Mouse (Mus musculus) hindbrain, embryonic 14.5 days (tissue): ENCODE data around the gene Sebox. TPM values are rescaled to one million over a fixed set of nuclear protein-coding genes. Genes with fewer than 3 reads are reported as not detected.

ENCODE experiments used
- ATAC-seq: fragments of 200-750 bp; cut with Nextera tagmentation; 2 replicates; pipeline ENCODE4 v1.8.0; 2017; ENCODE audit warnings: moderate number of reproducible peaks, mild to moderate bottlenecking, moderate TSS enrichment, moderate library complexity; ENCODE audit not compliant: low FRiP score
- DNase-seq: peaks from one replicate; pipeline ENCODE4 v3.0.0-alpha.2; 2015; ENCODE audit warnings: low spot score
- H3K27ac ChIP-seq: fragments of 300-500 bp; sonication (generic); 2 replicates; pipeline ENCODE4 v1.5.1; 2014; ENCODE audit warnings: mild to moderate bottlenecking, moderate library complexity
- H3K27me3 ChIP-seq: fragments of 300-500 bp; sonication (generic); 2 replicates; pipeline ENCODE4 v1.6.1; 2014; ENCODE audit warnings: mild to moderate bottlenecking, low read length, mixed read lengths; ENCODE audit not compliant: control insufficient read depth, insufficient read depth
- H3K36me3 ChIP-seq: fragments of 300-500 bp; sonication (generic); replicated peaks from 2 replicates; pipeline ENCODE4 v1.6.1; 2014; ENCODE audit not compliant: control insufficient read depth, insufficient read depth
- H3K4me1 ChIP-seq: fragments of 300-500 bp; sonication (generic); replicated peaks from 2 replicates; pipeline ENCODE4 v1.6.1; 2014; ENCODE audit warnings: antibody characterized with exemption, low read length, mixed read lengths; ENCODE audit not compliant: control insufficient read depth, insufficient read depth
- H3K4me2 ChIP-seq: fragments of 300-500 bp; sonication (generic); replicated peaks from 2 replicates; pipeline ENCODE4 v1.6.1; 2014; ENCODE audit warnings: mild to moderate bottlenecking, moderate library complexity
- H3K4me3 ChIP-seq: fragments of 300-500 bp; sonication (generic); replicated peaks from 2 replicates; pipeline ENCODE4 v1.5.1; 2014; ENCODE audit warnings: mild to moderate bottlenecking, low read length
- H3K9ac ChIP-seq: fragments of 300-500 bp; sonication (generic); 2 replicates; pipeline ENCODE4 v1.6.1; 2014
- H3K9me3 ChIP-seq: fragments of 300-500 bp; sonication (generic); 2 replicates; pipeline ENCODE4 v1.6.1; 2016; ENCODE audit warnings: low read length; ENCODE audit not compliant: control insufficient read depth
- WGBS: fragments of 180-500 bp; shearing (Covaris S2); extraction: QIAGEN DNeasy Blood & Tissue Kit; methylation state at CpG from one replicate; pipeline ENCODE4 v1.1.7; 2014; 5-methylcytosine and 5-hydroxymethylcytosine counted together
- polyA plus RNA-seq: library from polyadenylated mRNA; unstranded; fragments of >200 nt; fragmentation: Nextera tagmentation; extraction: Ambion mirVana; gene quantifications from 2 replicates; pipeline ENCODE4 v1.2.1, GENCODE M21; 2014

Sebox gene
- polyA plus RNA-seq, 1 experiment from 2014 or later: not detected

DNA sequence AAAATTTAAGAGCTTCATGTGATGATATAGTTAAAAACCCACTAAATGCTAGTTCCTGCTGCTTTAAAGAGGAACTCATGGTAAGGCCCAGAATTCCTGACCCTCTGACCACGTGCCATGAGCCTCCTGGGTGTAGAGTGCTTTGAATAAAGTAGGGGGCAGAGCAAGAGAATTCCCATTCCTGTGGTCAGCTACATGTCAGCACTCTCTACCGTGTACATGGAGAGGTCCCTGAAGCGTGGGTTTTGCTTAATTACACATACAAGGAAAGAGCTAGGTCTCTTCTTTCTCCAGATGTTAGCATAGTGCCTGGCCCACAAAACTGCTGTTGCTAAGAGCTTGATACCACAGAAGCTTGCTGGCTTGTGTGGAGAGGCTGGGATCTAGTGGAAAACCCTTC is 2.2 kb downstream of the Sebox start:
- H3K9me3 ChIP-seq: no peaks in the 10 kb centered on the region
- H3K27me3 ChIP-seq: no peaks in the 10 kb centered on the region; the same call in 1 of the 2 replicates
- H3K36me3 ChIP-seq: peaks cover 45% of the 10 kb centered on the region
- H3K4me1 ChIP-seq: no peaks in the 10 kb centered on the region
- WGBS: 76% methylated on average over 3 of the region's 3 CpGs
- DNase-seq: no peak
- no peak for ATAC-seq
- H3K4me3 ChIP-seq: no peak overlapping the region
- H3K4me2 ChIP-seq: no peak overlapping the region
- no peak overlapping the region for H3K9ac ChIP-seq
- no peak overlapping the region for H3K27ac ChIP-seq

DNA sequence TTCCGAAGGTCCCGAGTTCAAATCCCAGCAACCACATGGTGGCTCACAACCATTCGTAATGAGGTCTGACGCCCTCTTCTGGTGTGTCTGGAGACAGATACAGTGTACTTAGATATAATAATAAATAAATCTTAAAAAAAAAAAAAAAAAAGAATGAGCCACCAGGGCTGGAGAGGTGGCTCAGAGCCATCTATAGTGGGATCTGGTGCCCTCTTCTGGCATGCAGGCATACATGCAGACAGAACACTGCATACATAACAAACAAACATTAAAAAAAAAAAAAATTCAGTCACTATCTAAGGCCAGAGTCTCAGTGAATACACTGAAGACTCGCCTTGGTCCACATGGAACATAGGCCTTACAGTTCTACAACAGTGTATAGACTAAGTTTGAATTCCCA is 5.9 kb downstream of the Sebox start:
- H3K27ac ChIP-seq: no peak overlapping the region
- H3K4me3 ChIP-seq: no peak overlapping the region
- ATAC-seq (no peak), DNase-seq (no peak)
- no peak overlapping the region for H3K9ac ChIP-seq
- H3K4me1 ChIP-seq: peaks cover 12% of the 10 kb centered on the region
- H3K4me2 ChIP-seq: no peak overlapping the region
- no peaks in the 10 kb centered on the region for H3K27me3 ChIP-seq
- peaks cover 45% of the 10 kb centered on the region for H3K36me3 ChIP-seq
- H3K9me3 ChIP-seq: no peaks in the 10 kb centered on the region
- WGBS: 80% methylated on average over 5 of the region's 5 CpGs

- Histone ChIP-seq H3K36me3 (peaks cover 54% of the 10 kb centered on the region), H3K4me1 (peaks cover 12% of the 10 kb centered on the region), H3K4me2 (peak within 1 kb of the TSS; percentile 79), H3K9me3 (no peaks in the 10 kb centered on the region), H3K27me3 (no peaks in the 10 kb centered on the region), H3K4me3 (peak within 1 kb of the TSS; percentile 83), H3K27ac (peak within 1 kb of the TSS; percentile 81), H3K9ac (peak within 1 kb of the TSS; percentile 94)
- peak; percentile 95 for DNase-seq
- WGBS: under 1% methylated on average over 67 of the region's 67 CpGs
- ATAC-seq: peak; percentile 96
These were observed 9.0 kb downstream of the Sebox start, which contains the start of the genes Tmem199 and Poldip2 for GRCm38 (mm10) chr11:78512025-78512957. Gene Tmem199, minus strand, starts transcription at chr11:78512172. Gene Poldip2, plus strand, starts transcription at chr11:78512193.

- Histone ChIP-seq H3K9ac (peak overlapping the region; percentile 94), H3K9me3 (no peaks in the 10 kb centered on the region), H3K27ac (no peak overlapping the region), H3K4me2 (peak overlapping the region; percentile 79), H3K4me3 (peak overlapping the region; percentile 83), H3K4me1 (peaks cover 12% of the 10 kb centered on the region), H3K36me3 (peaks cover 54% of the 10 kb centered on the region), H3K27me3 (no peaks in the 10 kb centered on the region)
- DNase-seq (no peak), ATAC-seq (no peak)
- 80% methylated on average over 3 of the region's 3 CpGs for WGBS
These were observed 10.0 kb downstream of the Sebox start for GRCm38 (mm10) chr11:78513106-78513790.

DNA sequence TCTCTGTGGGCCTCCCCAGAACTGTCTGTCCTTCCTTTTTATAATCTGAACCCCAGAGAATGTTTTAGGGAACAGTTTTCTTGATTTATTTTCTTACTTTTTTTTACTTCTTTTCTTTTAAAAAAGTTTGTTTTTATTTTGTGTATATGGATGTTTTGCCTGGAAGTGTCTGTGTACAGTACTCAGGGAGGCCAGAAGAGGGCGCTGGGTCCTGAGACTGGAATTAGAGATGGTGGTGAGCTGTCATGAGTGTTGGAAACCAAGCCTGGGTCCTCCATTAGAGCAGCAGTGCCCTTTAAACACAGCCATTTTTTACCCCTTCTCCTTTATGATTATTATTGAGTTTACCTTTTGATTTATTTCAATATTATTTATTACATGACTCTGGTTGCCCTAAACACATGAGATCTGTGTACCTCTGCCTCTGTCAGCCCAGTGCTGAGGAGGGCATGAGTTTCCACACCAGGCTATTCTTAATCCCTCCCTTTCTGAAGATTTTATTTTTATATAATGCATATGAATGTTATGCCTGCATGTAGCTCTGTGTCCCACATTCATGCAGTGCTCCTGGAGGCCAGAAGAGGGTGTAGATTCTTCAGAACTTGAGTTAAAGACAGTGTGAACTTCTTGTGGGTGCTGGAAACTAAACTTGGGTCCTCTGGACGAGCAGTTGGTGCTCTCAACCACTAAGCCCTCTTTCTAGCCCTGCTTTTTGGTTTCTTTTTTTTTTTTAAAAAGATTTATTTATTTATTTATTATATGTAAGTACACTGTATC is 12.5 kb downstream of the Sebox start:
- DNase-seq: no peak
- WGBS: 66% methylated on average over 2 of the region's 2 CpGs

GRCm38 (mm10) chr11:78518931-78519330 is 15.7 kb downstream of the Sebox start:
- Histone ChIP-seq H3K4me2 (no peak overlapping the region), H3K4me3 (no peak overlapping the region), H3K27ac (no peak overlapping the region), H3K4me1 (no peaks in the 10 kb centered on the region), H3K9ac (no peak overlapping the region), H3K36me3 (peaks cover 92% of the 10 kb centered on the region), H3K27me3 (no peaks in the 10 kb centered on the region), H3K9me3 (no peaks in the 10 kb centered on the region)
- no peak for DNase-seq
- WGBS: 88% methylated on average over 10 of the region's 10 CpGs
- no peak for ATAC-seq

More for the DNA sequence above, 12.5 kb downstream of the Sebox start:
- Histone ChIP-seq H3K36me3 (peaks cover 60% of the 10 kb centered on the region), H3K9ac (no peak overlapping the region), H3K27me3 (no peaks in the 10 kb centered on the region), H3K4me2 (no peak overlapping the region), H3K4me1 (peaks cover 12% of the 10 kb centered on the region), H3K27ac (no peak overlapping the region), H3K9me3 (no peaks in the 10 kb centered on the region), H3K4me3 (no peak overlapping the region)
- no peak for ATAC-seq

DNA sequence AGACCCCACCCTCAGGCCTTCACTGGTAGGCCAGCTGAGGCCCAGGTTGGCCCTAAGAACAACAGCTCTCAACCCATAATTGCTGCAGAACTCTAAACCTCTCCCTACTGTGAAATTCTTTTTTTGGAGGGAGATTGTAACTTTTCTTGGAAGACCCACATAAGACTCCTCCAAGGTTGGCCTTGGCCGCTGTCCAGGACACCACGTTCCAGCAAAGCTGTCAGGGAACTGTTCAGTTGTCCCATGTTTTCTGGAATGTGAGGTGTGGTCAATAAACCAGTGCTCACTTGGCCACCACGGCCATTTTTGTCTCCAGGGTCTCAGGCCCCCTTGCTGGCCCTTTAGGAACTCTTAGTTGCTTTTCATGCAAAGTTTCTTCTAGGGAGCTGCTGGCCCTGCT is 18.6 kb downstream of the Sebox start:
- Histone ChIP-seq H3K27me3 (no peaks in the 10 kb centered on the region), H3K36me3 (peaks cover 96% of the 10 kb centered on the region), H3K9me3 (no peaks in the 10 kb centered on the region), H3K4me3 (no peak overlapping the region), H3K9ac (no peak overlapping the region), H3K27ac (no peak overlapping the region), H3K4me1 (no peaks in the 10 kb centered on the region), H3K4me2 (no peak overlapping the region)
- ATAC-seq (no peak), DNase-seq (no peak)
- 89% methylated on average over 3 of the region's 3 CpGs for WGBS

- H3K4me2 ChIP-seq: no peak overlapping the region
- 93% methylated on average over 1 of the region's 1 CpGs for WGBS
- no peaks in the 10 kb centered on the region for H3K4me1 ChIP-seq
- no peak overlapping the region; the same call in 1 of the 2 replicates for H3K27ac ChIP-seq
- H3K36me3 ChIP-seq: peaks cover 100% of the 10 kb centered on the region
- DNase-seq (no peak), ATAC-seq (no peak)
- no peak overlapping the region for H3K9ac ChIP-seq
- H3K9me3 ChIP-seq: no peaks in the 10 kb centered on the region
- no peak overlapping the region for H3K4me3 ChIP-seq
- H3K27me3 ChIP-seq: no peaks in the 10 kb centered on the region
These were observed 19.3 kb downstream of the Sebox start for GRCm38 (mm10) chr11:78522481-78522997.
